8 mouse cellular contexts compared by ENCODE assay signal in genomic region chr1:86359798-86360179, GRCm38 (mm10). TPM values are rescaled to one million over a fixed set of nuclear protein-coding genes. Genes with fewer than 3 reads are reported as not detected.
DNase-seq lines count a peak whose midpoint lies in the region; ATAC-seq and TF ChIP-seq lines count a peak whose summit lies in the region.

No protein-coding gene starts in this region.

- H3K4me3 ChIP-seq in gastrocnemius, adult 2 months = peak overlapping the region; percentile 94
- peak overlapping the region; percentile 86 to 96 (median 96) for H3K4me3 ChIP-seq in CH12.LX (replicated peaks in 1 of 3; ENCODE audit: low read depth in 2 of 3, low read length in 2 of 3, poor library complexity in 1 of 3)
- H3K4me3 ChIP-seq in forebrain, embryonic 12.5 days (replicated peaks) = peak overlapping the region; percentile 88
- H3K4me3 ChIP-seq in liver, embryonic 11.5 days (ENCODE audit: low read depth, low read length) = peak overlapping the region; percentile 94
- H3K4me3 ChIP-seq in stomach, embryonic 15.5 days (replicated peaks) = peak overlapping the region; percentile 80

- in situ Hi-C loops in CH12.LX (cut with MboI; ENCODE audit: low pct_ligation_motif_present, low pct_unique_long_range_greater_than_20kb, low sequenced_read_pairs) = no loop called here

- peaks cover 23 to 32% of the 10 kb centered on the region in 2 experiments for H3K36me3 ChIP-seq in CH12.LX (replicated peaks in 1 of 2; ENCODE audit: control insufficient read depth in 1 of 2, insufficient read depth in 1 of 2, low read length in 1 of 2)
- H3K36me3 ChIP-seq in forebrain, embryonic 12.5 days (replicated peaks) = peaks cover 25% of the 10 kb centered on the region
- peaks cover 24% of the 10 kb centered on the region for H3K36me3 ChIP-seq in liver, embryonic 11.5 days (ENCODE audit: control insufficient read depth, insufficient read depth, low read length)
- H3K36me3 ChIP-seq in stomach, embryonic 15.5 days = peaks cover 24% of the 10 kb centered on the region

- TF ChIP-seq EP300 in CH12.LX (IDR thresholded peaks at IDR 0.05; ENCODE audit: low read length) = no peak

- H3K9me3 ChIP-seq in CH12.LX (replicated peaks; ENCODE audit: low read length) = no peaks in the 10 kb centered on the region
- no peaks in the 10 kb centered on the region for H3K9me3 ChIP-seq in forebrain, embryonic 12.5 days
- no peaks in the 10 kb centered on the region for H3K9me3 ChIP-seq in liver, embryonic 11.5 days (ENCODE audit: control insufficient read depth, low read length)
- H3K9me3 ChIP-seq in stomach, embryonic 15.5 days = no peaks in the 10 kb centered on the region

- H3K27ac ChIP-seq in gastrocnemius, adult 2 months = peak overlapping the region; percentile 86
- H3K27ac ChIP-seq in CH12.LX (ENCODE audit: insufficient read depth, low read depth) = peak overlapping the region; percentile 83
- H3K27ac ChIP-seq in forebrain, embryonic 12.5 days = peak overlapping the region; percentile 72
- H3K27ac ChIP-seq in liver, embryonic 11.5 days (ENCODE audit: low read depth, low read length) = peak overlapping the region; percentile 82
- H3K27ac ChIP-seq in stomach, embryonic 15.5 days = peak overlapping the region; percentile 86

- no peaks in the 10 kb centered on the region for H3K27me3 ChIP-seq in CH12.LX (replicated peaks)
- H3K27me3 ChIP-seq in forebrain, embryonic 12.5 days = no peaks in the 10 kb centered on the region
- no peaks in the 10 kb centered on the region for H3K27me3 ChIP-seq in liver, embryonic 11.5 days (replicated peaks; ENCODE audit: control insufficient read depth, insufficient read depth, low read length)
- no peaks in the 10 kb centered on the region for H3K27me3 ChIP-seq in stomach, embryonic 15.5 days (replicated peaks)

- H3K4me2 ChIP-seq in CH12.LX (ENCODE audit: insufficient read depth, low read depth, poor library complexity, severe bottlenecking) = peak overlapping the region; percentile 81; the same call in 1 of the 2 replicates
- H3K4me2 ChIP-seq in forebrain, embryonic 12.5 days = peak overlapping the region; percentile 88
- H3K4me2 ChIP-seq in liver, embryonic 11.5 days = peak overlapping the region; percentile 64
- H3K4me2 ChIP-seq in stomach, embryonic 15.5 days = peak overlapping the region; percentile 68

- peaks cover 10 to 56% of the 10 kb centered on the region in 2 experiments for H3K4me1 ChIP-seq in CH12.LX (ENCODE audit: control insufficient read depth in 1 of 2, insufficient read depth in 2 of 2)
- peaks cover 28% of the 10 kb centered on the region for H3K4me1 ChIP-seq in forebrain, embryonic 12.5 days
- H3K4me1 ChIP-seq in liver, embryonic 11.5 days (replicated peaks; ENCODE audit: control insufficient read depth, insufficient read depth, low read length) = peaks cover 8% of the 10 kb centered on the region
- H3K4me1 ChIP-seq in stomach, embryonic 15.5 days = peaks cover 17% of the 10 kb centered on the region

- TF ChIP-seq POLR2A in CH12.LX (IDR thresholded peaks at IDR 0.05; ENCODE audit: low read depth, low read length) = peak; percentile 47

- TF ChIP-seq CTCF in gastrocnemius, adult 2 months (IDR thresholded peaks at IDR 0.05) = no peak
- no peak for TF ChIP-seq CTCF in CH12.LX (conservative IDR thresholded peaks at IDR 0.05 in 1 of 2, IDR thresholded peaks at IDR 0.05 in 1 of 2; ENCODE audit: low read depth in 2 of 2, low read length in 2 of 2)

- intact Hi-C loops in gastrocnemius, adult 2 months (cut with DNase I) = loop anchor here (10.0 kb wide), 1 partner anchor 285 kb away; no protein-coding TSS in a partner anchor

- DNase-seq in gastrocnemius, adult 2 months = no peak
- no peak for DNase-seq in gastrocnemius, adult 8-10 months (ENCODE audit: low spot score in 2 of 2)
- no peak for DNase-seq in CH12.LX (ENCODE audit: extremely low read depth)
- no peak for DNase-seq in liver, embryonic 11.5 days (ENCODE audit: low spot score)
- DNase-seq in thymus, postnatal 4 days = no peak
- no peak for DNase-seq in spleen, postnatal 36 days (ENCODE audit: low spot score in 2 of 2)

- TF ChIP-seq RAD21 in CH12.LX (IDR thresholded peaks at IDR 0.05; ENCODE audit: low read depth, low read length) = no peak

- peak overlapping the region; percentile 98 for H3K9ac ChIP-seq in CH12.LX (ENCODE audit: insufficient read depth, low read depth)
- peak overlapping the region; percentile 91 for H3K9ac ChIP-seq in forebrain, embryonic 12.5 days
- H3K9ac ChIP-seq in liver, embryonic 11.5 days (ENCODE audit: low read depth, low read length) = peak overlapping the region; percentile 98
- peak overlapping the region; percentile 85 for H3K9ac ChIP-seq in stomach, embryonic 15.5 days

- dilution Hi-C loops in CH12.LX (cut with MboI; ENCODE audit: extremely low pct_ligation_motif_present, extremely low pct_unique_long_range_greater_than_20kb, low sequenced_read_pairs) = no loop called here

- WGBS in forebrain, embryonic 12.5 days = under 1% methylated on average over 26 of the region's 26 CpGs
- WGBS in liver, embryonic 11.5 days = under 1% methylated on average over 26 of the region's 26 CpGs
- 0% methylated on average over 26 of the region's 26 CpGs for WGBS in stomach, embryonic 15.5 days

- H3K79me2 ChIP-seq in CH12.LX (replicated peaks; ENCODE audit: control insufficient read depth, extremely low read depth, insufficient read depth, poor library complexity, severe bottlenecking) = peaks cover 53% of the 10 kb centered on the region

- no peak for ATAC-seq in forebrain, embryonic 12.5 days (ENCODE audit: low FRiP score)
- ATAC-seq in liver, embryonic 11.5 days (replicated peaks; ENCODE audit: low FRiP score) = peak; percentile 18
- ATAC-seq in stomach, embryonic 15.5 days (ENCODE audit: insufficient read depth, low FRiP score, low read depth) = 0 out of 2 replicates have a peak, but pooled peaks have one; percentile 3

TF ChIP-seq in CH12.LX, 34 proteins besides CTCF, POLR2A, EP300 and RAD21 (continues in another document):
- TF ChIP-seq CHD1 (IDR thresholded peaks at IDR 0.05; ENCODE audit: low read depth, low read length) (no peak), SMC3 (IDR thresholded peaks at IDR 0.05; ENCODE audit: low read depth, low read length) (no peak), ZNF384 (IDR thresholded peaks at IDR 0.05; ENCODE audit: low read depth, low read length) (no peak), JUN (IDR thresholded peaks at IDR 0.05; ENCODE audit: insufficient read depth, low read depth, low read length) (no peak), TBP (conservative IDR thresholded peaks at IDR 0.05; ENCODE audit: low read depth, low read length) (no peak), SIN3A (IDR thresholded peaks at IDR 0.05; ENCODE audit: low read length) (peak; percentile 20; the same call in 1 of the 2 replicates), ZKSCAN1 (IDR thresholded peaks at IDR 0.05; ENCODE audit: borderline replicate concordance, low read depth, low read length) (no peak), UBTF (IDR thresholded peaks at IDR 0.05; ENCODE audit: low read depth, low read length) (no peak), NELFE (IDR thresholded peaks at IDR 0.05; ENCODE audit: low read depth, low read length) (no peak), HCFC1 (IDR thresholded peaks at IDR 0.05; ENCODE audit: low read depth, low read length) (no peak; the same call in 1 of the 2 replicates), MAZ (IDR thresholded peaks at IDR 0.05; ENCODE audit: low read depth, low read length) (0 out of 2 replicates have a peak, but pooled peaks have one; percentile 17), E2F4 (IDR thresholded peaks at IDR 0.05; ENCODE audit: insufficient replicate concordance, low read depth, low read length) (no peak), PAX5 (IDR thresholded peaks at IDR 0.05; ENCODE audit: low read length) (no peak), MAX (IDR thresholded peaks at IDR 0.05; ENCODE audit: low read length) (no peak), NRF1 (IDR thresholded peaks at IDR 0.05; ENCODE audit: low read depth, low read length) (no peak), ELF1 (IDR thresholded peaks at IDR 0.05; ENCODE audit: low read depth, low read length) (peak; percentile 69), JUND (conservative IDR thresholded peaks at IDR 0.05; ENCODE audit: low read depth, low read length) (no peak), MYC (IDR thresholded peaks at IDR 0.05; ENCODE audit: low read depth, low read length) (peak; percentile 82; the same call in 1 of the 2 replicates), USF1 (IDR thresholded peaks at IDR 0.05; ENCODE audit: low read depth, low read length) (no peak), BHLHE40 (IDR thresholded peaks at IDR 0.05; ENCODE audit: low read depth, low read length) (no peak; the same call in 1 of the 2 replicates), POLR2AphosphoS2 (IDR thresholded peaks at IDR 0.05; ENCODE audit: low read depth, low read length) (no peak), ETS1 (conservative IDR thresholded peaks at IDR 0.05; ENCODE audit: low read depth, low read length) (no peak), MXI1 (IDR thresholded peaks at IDR 0.05; ENCODE audit: low read depth, low read length) (no peak; the same call in 1 of the 2 replicates), GABPA (IDR thresholded peaks at IDR 0.05; ENCODE audit: insufficient replicate concordance, low read depth, low read length) (no peak), MAFK (IDR thresholded peaks at IDR 0.05; ENCODE audit: insufficient replicate concordance, low read length) (no peak), RCOR1 (conservative IDR thresholded peaks at IDR 0.05; ENCODE audit: low read depth, low read length) (no peak)

RNA-seq across cellular contexts. Expression of gene Ncl, which starts 0.6 kb away (rescaled TPM):
- total RNA-seq in gastrocnemius, adult 2 months (2021) = 100 to 1,000 TPM; 102 to 105 TPM
- 100 to 1,000 TPM in 2 of 4 experiments, 10 to 100 TPM in 2; 86.8 to 116 (median 104) TPM for total RNA-seq in gastrocnemius, adult 8-10 months (2022)
- 359 and 490 TPM in 2 replicates for total RNA-seq in CH12.LX (2012; rRNA removed)
- 176 and 184 TPM in 2 replicates for total RNA-seq in CH12.LX (2014; rRNA removed)
- 2,617 and 2,771 TPM in 2 replicates for polyA plus RNA-seq in CH12.LX (2012; ENCODE audit: insufficient read length, low read depth)
- polyA plus RNA-seq in forebrain, embryonic 12.5 days (2016; fragmentation: Nextera tagmentation; extraction: Ambion mirVana) = 453 and 465 TPM in 2 replicates
- polyA plus RNA-seq in liver, embryonic 11.5 days (2014; fragmentation: Nextera tagmentation; extraction: Ambion mirVana) = 828 and 901 TPM in 2 replicates
- polyA plus RNA-seq in stomach, embryonic 15.5 days (2015; fragmentation: Nextera tagmentation; extraction: Ambion mirVana) = 368 and 423 TPM in 2 replicates

RNA-seq across cellular contexts. Expression of gene B3gnt7, which starts 57.2 kb away (rescaled TPM):
- total RNA-seq in gastrocnemius, adult 2 months (2021) = not detected
- total RNA-seq in gastrocnemius, adult 8-10 months (2022) = not detected
- 0.08 and 0.17 TPM in 2 replicates for total RNA-seq in CH12.LX (2012; rRNA removed)
- not detected in 2 replicates for total RNA-seq in CH12.LX (2014; rRNA removed)
- not detected in 2 replicates for polyA plus RNA-seq in CH12.LX (2012; ENCODE audit: insufficient read length, low read depth)
- 2.6 and 3.0 TPM in 2 replicates for polyA plus RNA-seq in forebrain, embryonic 12.5 days (2016; fragmentation: Nextera tagmentation; extraction: Ambion mirVana)
- polyA plus RNA-seq in liver, embryonic 11.5 days (2014; fragmentation: Nextera tagmentation; extraction: Ambion mirVana) = 8.9 TPM in 2 replicates
- 4.6 and 5.5 TPM in 2 replicates for polyA plus RNA-seq in stomach, embryonic 15.5 days (2015; fragmentation: Nextera tagmentation; extraction: Ambion mirVana)
